ENCODE assay signal across 13 mouse cellular contexts in genomic region chr19:56677611-56678010, GRCm38 (mm10). TPM values are rescaled to one million over a fixed set of nuclear protein-coding genes. Genes with fewer than 3 reads are reported as not detected.
A peak's percentile ranks its signal among the peaks of the same experiment; 100 is the strongest.
DNase-seq lines count a peak whose midpoint lies in the region; ATAC-seq and TF ChIP-seq lines count a peak whose summit lies in the region.
"Had no signal": no experiment of that assay in that cellular context is flagged by ENCODE, and none has a peak within 500 bp of the region (broad histone marks: within the 10 kb centered on the region; RNA-seq: fewer than 3 reads in every experiment).

No protein-coding gene starts in this region.

- peaks cover 5% of the 10 kb centered on the region for H3K4me1 ChIP-seq in liver, adult 2 months (ENCODE audit: control insufficient read depth, insufficient read depth, low read length)
- peaks cover 19% of the 10 kb centered on the region for H3K4me1 ChIP-seq in brown adipose tissue, adult 24 weeks (ENCODE audit: control insufficient read depth, insufficient read depth, insufficient read length, low read length)
- peaks cover 27% of the 10 kb centered on the region for H3K4me1 ChIP-seq in limb, embryonic 14.5 days (ENCODE audit: control insufficient read depth, insufficient read depth, low read length)
- H3K4me1 ChIP-seq in hindbrain, embryonic 13.5 days (replicated peaks): peaks cover 6% of the 10 kb centered on the region; the same call in 1 of the 2 replicates
- H3K4me1 ChIP-seq: midbrain, embryonic 15.5 days had no signal

- 48% methylated on average over 8 of the region's 8 CpGs for WGBS in liver, adult 2 months
- 38% methylated on average over 8 of the region's 8 CpGs for WGBS in limb, embryonic 14.5 days
- WGBS in hindbrain, embryonic 13.5 days: 76% methylated on average over 8 of the region's 8 CpGs

- no peak overlapping the region for H3K4me2 ChIP-seq in limb, embryonic 14.5 days (replicated peaks; ENCODE audit: low read depth, low read length, severe bottlenecking)
- H3K4me2 ChIP-seq in hindbrain, embryonic 13.5 days: no peak overlapping the region
- H3K4me2 ChIP-seq: midbrain, embryonic 15.5 days; neural tube, embryonic 15.5 days had no signal

- TF ChIP-seq CTCF in liver, adult 2 months (IDR thresholded peaks at IDR 0.05; ENCODE audit: low read depth, low read length): no peak

- H3K79me2 ChIP-seq in liver, adult 2 months (ENCODE audit: control insufficient read depth, insufficient read depth, low read length): no peaks in the 10 kb centered on the region

- H3K27ac ChIP-seq in liver, adult 2 months (replicated peaks; ENCODE audit: insufficient read depth, low read depth, low read length): no peak overlapping the region
- peak overlapping the region; percentile 99 for H3K27ac ChIP-seq in brown adipose tissue, adult 24 weeks (replicated peaks; ENCODE audit: low read depth, low read length)
- H3K27ac ChIP-seq in limb, embryonic 14.5 days (replicated peaks; ENCODE audit: low read depth, low read length): peak overlapping the region; percentile 74
- H3K27ac ChIP-seq in hindbrain, embryonic 13.5 days: no peak overlapping the region
- H3K27ac ChIP-seq: midbrain, embryonic 15.5 days; neural tube, embryonic 15.5 days had no signal

- no peaks in the 10 kb centered on the region for H3K36me3 ChIP-seq in liver, adult 2 months (ENCODE audit: control insufficient read depth, insufficient read depth, low read length)
- no peaks in the 10 kb centered on the region for H3K36me3 ChIP-seq in limb, embryonic 14.5 days (ENCODE audit: control insufficient read depth, insufficient read depth, low read length)
- no peaks in the 10 kb centered on the region for H3K36me3 ChIP-seq in hindbrain, embryonic 13.5 days
- H3K36me3 ChIP-seq: midbrain, embryonic 15.5 days; neural tube, embryonic 15.5 days had no signal

- peak; percentile 17 for DNase-seq in liver, adult 2 months (ENCODE audit: extremely low read depth, low read depth, low spot score)
- no peak for DNase-seq in liver
- DNase-seq in heart, adult 8-10 months (ENCODE audit: low spot score): peak; percentile 39
- DNase-seq in limb, embryonic 14.5 days (ENCODE audit: low spot score): peak; percentile 4
- DNase-seq in ovary, postnatal 10 days (ENCODE audit: low spot score): no peak
- DNase-seq: kidney, adult 8-10 months; lung, postnatal 4 days; right cerebral cortex, postnatal 14 days had no signal

- no peaks in the 10 kb centered on the region for H3K9me3 ChIP-seq in limb, embryonic 14.5 days (ENCODE audit: control insufficient read depth, low read length)
- no peaks in the 10 kb centered on the region for H3K9me3 ChIP-seq in hindbrain, embryonic 13.5 days
- H3K9me3 ChIP-seq: midbrain, embryonic 15.5 days; neural tube, embryonic 15.5 days had no signal

- no peak for TF ChIP-seq POLR2A in liver, adult 2 months (IDR thresholded peaks at IDR 0.05; ENCODE audit: extremely low read depth, insufficient read depth, low read length)
- TF ChIP-seq POLR2A in limb, embryonic 14.5 days (IDR thresholded peaks at IDR 0.05; ENCODE audit: borderline replicate concordance, extremely low read depth, insufficient read depth, insufficient read length): no peak

- no peak overlapping the region for H3K9ac ChIP-seq in liver, adult 2 months (ENCODE audit: low read depth, low read length)
- no peak overlapping the region for H3K9ac ChIP-seq in limb, embryonic 14.5 days (ENCODE audit: low read depth, low read length, severe bottlenecking)
- no peak overlapping the region for H3K9ac ChIP-seq in hindbrain, embryonic 13.5 days
- H3K9ac ChIP-seq: midbrain, embryonic 15.5 days; neural tube, embryonic 15.5 days had no signal

- ATAC-seq in limb, embryonic 14.5 days (ENCODE audit: low FRiP score, low read depth): no peak
- no peak for ATAC-seq in hindbrain, embryonic 13.5 days (ENCODE audit: low FRiP score)
- ATAC-seq: midbrain, embryonic 15.5 days had no signal

- H3K4me3 ChIP-seq in liver, adult 2 months (ENCODE audit: insufficient read depth, low read depth, low read length): no peak overlapping the region
- H3K4me3 ChIP-seq in brown adipose tissue, adult 24 weeks (ENCODE audit: insufficient read depth, low read depth, low read length): peak overlapping the region; percentile 47
- H3K4me3 ChIP-seq in limb, embryonic 14.5 days (replicated peaks; ENCODE audit: low read length): no peak overlapping the region
- H3K4me3 ChIP-seq in hindbrain, embryonic 13.5 days: no peak overlapping the region
- H3K4me3 ChIP-seq: midbrain, embryonic 15.5 days; neural tube, embryonic 15.5 days had no signal

- no peaks in the 10 kb centered on the region; the same call in 1 of the 2 replicates for H3K27me3 ChIP-seq in liver, adult 2 months (ENCODE audit: control insufficient read depth, insufficient read depth, low read length)
- H3K27me3 ChIP-seq in limb, embryonic 14.5 days (ENCODE audit: control insufficient read depth, insufficient read depth, low read length): no peaks in the 10 kb centered on the region
- 0 out of 2 replicates have a peak, but pooled peaks cover 2% of the 10 kb centered on the region for H3K27me3 ChIP-seq in hindbrain, embryonic 13.5 days
- H3K27me3 ChIP-seq: midbrain, embryonic 15.5 days; neural tube, embryonic 15.5 days had no signal

RNA-seq across cellular contexts. Expression of gene Adrb1, which starts 44.4 kb away (rescaled TPM):
- 0.40 and 0.65 TPM in 2 replicates for total RNA-seq in liver, adult 2 months (2014; rRNA removed)
- 0.66 and 0.89 TPM in 2 replicates for polyA plus RNA-seq in liver, adult 2 months (2012; rRNA removed)
- polyA plus RNA-seq in brown adipose tissue, adult 24 weeks (2012; ENCODE audit: insufficient read depth, insufficient read length, missing spikeins): 21.8 and 23.9 TPM in 2 replicates
- total RNA-seq in heart, adult 8-10 months (2022): 10 to 100 TPM; 19.4 to 26.8 (median 22.2) TPM
- 1.7 and 2.3 TPM in 2 replicates for polyA plus RNA-seq in limb, embryonic 14.5 days (2012; rRNA removed)
- polyA plus RNA-seq in limb, embryonic 14.5 days (2014; fragmentation: Nextera tagmentation; extraction: Ambion mirVana): 1.3 and 1.9 TPM in 2 replicates
- 0.31 and 0.44 TPM in 2 replicates for polyA plus RNA-seq in hindbrain, embryonic 13.5 days (2015; fragmentation: Nextera tagmentation; extraction: Ambion mirVana)
- total RNA-seq: hematopoietic stem cell, adult 5-6 weeks had no signal

Comparison
In these comparisons a context has a peak if more than half of its experiments do, and no peak if none do; other contexts are left out.
1. DNase-seq: peak in liver, adult 2 months (single experiment), heart, adult 8-10 months (single experiment) and limb, embryonic 14.5 days (single experiment); none in liver (single experiment) and ovary, postnatal 10 days (single experiment).
2. H3K27ac ChIP-seq: peak in brown adipose tissue, adult 24 weeks (single experiment) and limb, embryonic 14.5 days (single experiment); none in liver, adult 2 months (single experiment) and hindbrain, embryonic 13.5 days (single experiment).